Mouse (Mus musculus): ENCODE results near the gene Gcnt1. TPM values are rescaled to one million over a fixed set of nuclear protein-coding genes. Genes with fewer than 3 reads are reported as not detected.

The Gcnt1 gene
- polyA plus RNA-seq, 1 experiment from 2014 or later = 0.79 TPM

DNA sequence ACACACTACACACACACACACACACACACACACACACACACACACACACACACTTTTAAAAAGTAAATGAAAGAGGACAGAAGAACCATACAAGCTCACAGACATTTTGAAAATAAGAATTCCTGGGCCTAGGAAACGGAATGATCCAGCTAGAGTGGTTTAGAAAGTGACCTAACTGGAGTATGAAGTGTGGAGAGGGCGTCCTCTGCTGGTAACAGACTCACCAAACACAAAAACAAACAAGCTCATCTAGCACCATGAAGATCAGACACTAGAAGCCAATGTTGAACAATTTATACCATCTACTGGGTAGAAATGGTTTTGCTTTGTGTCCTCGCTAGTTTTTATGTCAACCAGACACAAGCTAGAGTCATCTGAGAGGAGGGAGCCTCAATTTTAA is 7.9 kb downstream of the Gcnt1 start:
- no peaks in the 10 kb centered on the region for H3K36me3 ChIP-seq
- no peaks in the 10 kb centered on the region for H3K4me1 ChIP-seq
- 42% methylated on average over 3 of the region's 3 CpGs for WGBS
- no peak overlapping the region for H3K9ac ChIP-seq (replicated peaks)
- H3K9me3 ChIP-seq = no peaks in the 10 kb centered on the region
- no peak for ATAC-seq (replicated peaks)
- H3K4me3 ChIP-seq = no peak overlapping the region
- H3K27ac ChIP-seq (replicated peaks) = no peak overlapping the region
- H3K27me3 ChIP-seq = no peaks in the 10 kb centered on the region
- H3K4me2 ChIP-seq (replicated peaks) = no peak overlapping the region

DNA sequence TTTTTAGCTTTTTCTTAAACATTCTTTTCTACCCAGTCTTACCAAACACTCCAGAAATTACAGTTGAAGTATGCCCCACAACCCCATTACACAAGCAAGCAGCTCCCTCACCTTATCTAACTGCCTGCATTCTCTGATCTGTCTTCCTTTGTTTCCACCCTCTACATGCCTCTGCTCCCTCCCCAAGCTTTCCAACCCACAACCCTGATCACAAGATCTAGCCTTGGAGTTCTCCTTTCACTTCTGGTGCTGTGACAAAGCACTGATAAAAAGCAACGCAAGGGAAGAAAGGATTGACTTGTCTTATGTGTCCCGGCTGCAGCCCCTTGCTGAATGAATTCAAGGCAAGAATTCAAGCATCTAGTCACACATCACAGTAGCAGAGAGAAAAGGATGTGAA is 11.5 kb downstream of the Gcnt1 start:
- no peak overlapping the region for H3K4me3 ChIP-seq
- H3K9ac ChIP-seq (replicated peaks) = no peak overlapping the region
- H3K27ac ChIP-seq (replicated peaks) = no peak overlapping the region
- H3K27me3 ChIP-seq = peaks cover 8% of the 10 kb centered on the region; the same call in 1 of the 2 replicates
- H3K4me2 ChIP-seq (replicated peaks) = no peak overlapping the region
- 88% methylated on average over 2 of the region's 2 CpGs for WGBS
- no peaks in the 10 kb centered on the region for H3K36me3 ChIP-seq
- no peaks in the 10 kb centered on the region for H3K9me3 ChIP-seq
- ATAC-seq (replicated peaks) = no peak
- peaks cover 4% of the 10 kb centered on the region for H3K4me1 ChIP-seq

DNA sequence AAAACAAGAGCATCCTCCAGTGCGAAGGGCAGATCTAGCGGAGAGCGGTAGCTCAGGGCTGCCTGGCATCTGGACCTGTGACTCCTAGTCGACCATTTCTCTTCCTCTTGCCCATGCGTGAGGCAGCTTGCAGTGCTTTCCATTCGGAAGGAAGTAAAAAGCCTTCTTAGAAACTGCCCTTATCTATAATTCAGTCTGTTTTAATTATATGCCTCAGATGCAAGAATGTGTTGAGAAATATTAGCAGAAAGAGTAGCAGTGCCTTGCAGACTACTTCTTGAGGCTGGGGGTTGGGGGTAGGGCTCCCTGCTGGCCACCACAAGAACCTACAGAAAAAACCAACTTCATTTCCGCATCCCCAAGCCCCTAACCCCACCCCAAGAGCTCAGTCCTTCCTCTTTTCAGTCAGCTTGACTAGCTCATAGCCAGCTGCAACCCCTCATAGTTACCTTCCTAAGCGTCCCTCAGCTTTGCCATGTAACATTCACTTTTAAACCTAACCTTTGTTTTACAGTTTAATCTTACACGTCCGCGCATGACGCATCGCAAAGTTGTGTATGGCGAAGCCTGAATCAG is 13.2 kb downstream of the Gcnt1 start:
- H3K4me3 ChIP-seq = no peak overlapping the region
- no peak overlapping the region for H3K27ac ChIP-seq (replicated peaks)
- no peak overlapping the region for H3K9ac ChIP-seq (replicated peaks)
- no peak for ATAC-seq (replicated peaks)
- WGBS = 85% methylated on average over 14 of the region's 14 CpGs
- no peak overlapping the region for H3K4me2 ChIP-seq (replicated peaks)
- peaks cover 8% of the 10 kb centered on the region for H3K4me1 ChIP-seq
- peaks cover 9% of the 10 kb centered on the region; the same call in 1 of the 2 replicates for H3K27me3 ChIP-seq
- no peaks in the 10 kb centered on the region for H3K9me3 ChIP-seq
- H3K36me3 ChIP-seq = no peaks in the 10 kb centered on the region

GRCm38 (mm10) chr19:17357391-17357790 is 15.3 kb downstream of the Gcnt1 start:
- Histone ChIP-seq H3K27ac (replicated peaks) (no peak overlapping the region), H3K9ac (replicated peaks) (no peak overlapping the region), H3K27me3 (peaks cover 9% of the 10 kb centered on the region; the same call in 1 of the 2 replicates), H3K4me2 (replicated peaks) (no peak overlapping the region), H3K4me1 (peaks cover 8% of the 10 kb centered on the region), H3K36me3 (no peaks in the 10 kb centered on the region), H3K4me3 (no peak overlapping the region), H3K9me3 (no peaks in the 10 kb centered on the region)
- WGBS = 51% methylated on average over 3 of the region's 3 CpGs
- ATAC-seq (replicated peaks) = no peak

DNA sequence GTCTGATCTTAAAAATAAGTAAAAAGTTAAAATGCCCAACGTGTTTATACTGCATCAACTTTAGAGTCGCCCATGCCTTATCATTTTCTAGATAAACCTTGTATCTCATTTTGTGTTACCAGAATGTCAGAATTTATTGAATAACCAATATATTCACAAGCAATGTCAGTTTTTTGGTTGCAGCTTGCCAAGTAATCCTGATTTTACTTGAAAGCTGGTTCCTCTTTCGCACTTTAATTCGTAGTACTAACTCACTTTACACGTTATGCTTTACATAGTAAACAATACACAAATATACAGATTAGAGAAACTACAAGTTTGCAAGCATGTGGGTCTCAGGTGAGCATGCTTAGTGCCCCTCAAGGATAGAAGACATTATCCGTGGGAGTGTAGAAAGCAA is 15.7 kb downstream of the Gcnt1 start:
- WGBS = 66% methylated on average over 6 of the region's 6 CpGs
- Histone ChIP-seq H3K36me3 (no peaks in the 10 kb centered on the region), H3K9me3 (no peaks in the 10 kb centered on the region), H3K27ac (replicated peaks) (no peak overlapping the region), H3K4me1 (peaks cover 8% of the 10 kb centered on the region), H3K4me3 (no peak overlapping the region), H3K4me2 (replicated peaks) (no peak overlapping the region), H3K9ac (replicated peaks) (no peak overlapping the region), H3K27me3 (peaks cover 9% of the 10 kb centered on the region; the same call in 1 of the 2 replicates)
- ATAC-seq (replicated peaks) = no peak

GRCm38 (mm10) chr19:17355950-17356867 is 16.4 kb downstream of the Gcnt1 start:
- WGBS = 2% methylated on average over 50 of the region's 50 CpGs
- Histone ChIP-seq H3K4me3 (peak overlapping the region; percentile 34), H3K9me3 (no peaks in the 10 kb centered on the region), H3K36me3 (no peaks in the 10 kb centered on the region), H3K4me1 (peaks cover 8% of the 10 kb centered on the region), H3K4me2 (replicated peaks) (peak overlapping the region; percentile 71), H3K27ac (replicated peaks) (no peak overlapping the region), H3K9ac (replicated peaks) (no peak overlapping the region), H3K27me3 (peaks cover 9% of the 10 kb centered on the region; the same call in 1 of the 2 replicates)
- ATAC-seq (replicated peaks) = peak; percentile 60; the same call in 1 of the 2 replicates

DNA sequence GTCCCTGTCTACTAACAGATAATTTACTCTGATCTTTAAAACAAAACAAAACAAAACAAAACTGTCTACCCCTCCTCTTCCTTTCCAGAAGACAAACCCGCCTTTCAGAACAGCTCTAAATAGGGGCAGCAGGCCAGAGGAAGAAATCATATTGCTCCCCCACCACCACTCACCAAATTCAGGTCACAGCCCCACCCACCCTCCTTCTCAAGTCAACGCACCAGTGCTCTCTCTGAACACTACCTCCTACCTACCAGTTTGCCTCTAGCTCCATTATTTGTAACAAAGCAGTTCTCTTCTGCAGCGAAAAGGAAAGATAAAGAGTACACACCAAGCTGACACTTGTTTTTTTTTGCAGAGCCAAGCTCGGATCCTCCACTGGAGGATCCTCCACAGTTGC is 17.3 kb downstream of the Gcnt1 start:
- peaks cover 8% of the 10 kb centered on the region for H3K4me1 ChIP-seq
- no peak overlapping the region for H3K9ac ChIP-seq (replicated peaks)
- peaks cover 9% of the 10 kb centered on the region; the same call in 1 of the 2 replicates for H3K27me3 ChIP-seq
- no peaks in the 10 kb centered on the region for H3K36me3 ChIP-seq
- 31% methylated on average over 4 of the region's 4 CpGs for WGBS
- H3K27ac ChIP-seq (replicated peaks) = no peak overlapping the region
- no peaks in the 10 kb centered on the region for H3K9me3 ChIP-seq
- no peak for ATAC-seq (replicated peaks)
- no peak overlapping the region for H3K4me2 ChIP-seq (replicated peaks)
- H3K4me3 ChIP-seq = no peak overlapping the region

- Histone ChIP-seq H3K9ac (replicated peaks) (no peak overlapping the region), H3K4me1 (peaks cover 8% of the 10 kb centered on the region), H3K27me3 (peaks cover 9% of the 10 kb centered on the region; the same call in 1 of the 2 replicates), H3K4me2 (replicated peaks) (no peak overlapping the region), H3K4me3 (no peak overlapping the region), H3K27ac (replicated peaks) (no peak overlapping the region), H3K9me3 (no peaks in the 10 kb centered on the region), H3K36me3 (no peaks in the 10 kb centered on the region)
- ATAC-seq (replicated peaks) = no peak
- 78% methylated on average over 4 of the region's 4 CpGs for WGBS
Observed at GRCm38 (mm10) chr19:17354797-17355196, 17.8 kb downstream of the Gcnt1 start.

GRCm38 (mm10) chr19:17354362-17354761 is 18.3 kb downstream of the Gcnt1 start:
- H3K9ac ChIP-seq (replicated peaks) = no peak overlapping the region
- peaks cover 8% of the 10 kb centered on the region for H3K4me1 ChIP-seq
- no peaks in the 10 kb centered on the region for H3K9me3 ChIP-seq
- 84% methylated on average over 4 of the region's 4 CpGs for WGBS
- H3K36me3 ChIP-seq = no peaks in the 10 kb centered on the region
- peaks cover 9% of the 10 kb centered on the region; the same call in 1 of the 2 replicates for H3K27me3 ChIP-seq
- H3K4me2 ChIP-seq (replicated peaks) = no peak overlapping the region
- H3K27ac ChIP-seq (replicated peaks) = no peak overlapping the region
- H3K4me3 ChIP-seq = no peak overlapping the region
- ATAC-seq (replicated peaks) = no peak

- ATAC-seq (replicated peaks) = no peak
- no peak overlapping the region for H3K27ac ChIP-seq (replicated peaks)
- no peak overlapping the region for H3K4me3 ChIP-seq
- H3K36me3 ChIP-seq = no peaks in the 10 kb centered on the region
- H3K4me2 ChIP-seq (replicated peaks) = no peak overlapping the region
- WGBS = 65% methylated on average over 8 of the region's 8 CpGs
- no peaks in the 10 kb centered on the region for H3K9me3 ChIP-seq
- H3K9ac ChIP-seq (replicated peaks) = no peak overlapping the region
- H3K4me1 ChIP-seq = peaks cover 8% of the 10 kb centered on the region
- H3K27me3 ChIP-seq = peaks cover 9% of the 10 kb centered on the region; the same call in 1 of the 2 replicates
Observed at GRCm38 (mm10) chr19:17353727-17354126, 18.9 kb downstream of the Gcnt1 start.

DNA sequence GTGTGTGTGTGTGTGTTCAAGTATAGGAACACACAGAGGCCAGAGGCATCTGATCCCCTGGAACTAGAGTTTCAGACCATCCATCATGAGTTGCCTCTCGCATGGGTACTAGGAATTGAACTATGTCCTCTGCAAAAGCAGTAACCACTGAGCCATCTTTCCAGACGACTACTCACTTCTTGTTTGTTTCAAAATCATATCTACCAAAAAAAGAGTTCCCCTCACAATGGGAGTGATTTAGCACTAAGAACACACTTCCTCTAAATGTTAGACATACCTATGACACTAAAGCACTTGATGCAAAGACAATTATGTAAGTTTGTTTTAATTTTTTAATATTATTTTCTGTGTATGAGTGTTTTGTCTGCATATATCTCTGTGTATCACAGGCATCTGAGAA is 24.8 kb downstream of the Gcnt1 start:
- no peak for ATAC-seq (replicated peaks)
- no peak overlapping the region for H3K9ac ChIP-seq (replicated peaks)
- no peaks in the 10 kb centered on the region for H3K4me1 ChIP-seq
- no peak overlapping the region for H3K4me3 ChIP-seq
- H3K36me3 ChIP-seq = no peaks in the 10 kb centered on the region
- WGBS = 96% methylated on average over 2 of the region's 2 CpGs
- no peak overlapping the region for H3K4me2 ChIP-seq (replicated peaks)
- no peaks in the 10 kb centered on the region for H3K27me3 ChIP-seq
- H3K9me3 ChIP-seq = no peaks in the 10 kb centered on the region
- no peak overlapping the region for H3K27ac ChIP-seq (replicated peaks)

DNA sequence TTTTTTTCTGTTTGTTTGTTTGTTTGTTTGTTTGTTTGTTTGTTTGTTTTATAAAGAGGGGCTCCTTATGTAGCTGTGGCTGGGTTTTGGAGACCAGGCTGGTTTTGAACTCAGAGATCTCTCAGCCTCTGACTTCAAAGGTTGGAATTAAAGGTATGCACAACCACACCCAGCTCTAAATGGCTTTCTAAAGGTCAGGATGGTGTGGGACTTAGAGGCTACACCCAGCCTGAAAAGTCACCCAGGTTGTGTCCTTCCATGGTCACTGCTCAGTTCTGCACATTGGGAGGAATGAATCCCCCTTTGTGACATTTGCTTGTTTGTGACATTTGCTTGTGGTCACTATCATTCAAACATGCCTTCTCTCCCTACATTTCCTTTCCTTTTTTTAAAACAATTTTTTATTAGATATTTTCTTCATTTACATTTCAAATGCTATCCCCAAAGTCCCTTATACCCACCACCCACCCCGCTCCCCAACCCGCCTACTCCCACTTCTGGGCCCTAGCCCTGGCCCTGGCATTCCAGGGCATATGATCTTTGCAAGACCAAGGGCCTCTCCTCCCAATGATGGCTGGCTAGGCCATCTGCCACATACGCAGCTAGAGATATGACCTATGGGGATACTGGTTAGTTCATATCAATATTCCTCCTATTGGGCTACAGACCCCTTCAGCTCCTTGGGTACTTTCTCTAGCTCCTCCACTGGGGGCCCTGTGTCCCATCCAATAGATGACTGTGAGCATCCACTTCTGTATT is 25.7 kb downstream of the Gcnt1 start:
- H3K27ac ChIP-seq (replicated peaks) = no peak overlapping the region
- H3K9ac ChIP-seq (replicated peaks) = no peak overlapping the region
- no peaks in the 10 kb centered on the region for H3K4me1 ChIP-seq
- no peaks in the 10 kb centered on the region for H3K9me3 ChIP-seq
- 88% methylated on average over 3 of the region's 3 CpGs for WGBS
- H3K36me3 ChIP-seq = no peaks in the 10 kb centered on the region
- ATAC-seq (replicated peaks) = no peak
- no peaks in the 10 kb centered on the region for H3K27me3 ChIP-seq
- H3K4me3 ChIP-seq = no peak overlapping the region
- no peak overlapping the region for H3K4me2 ChIP-seq (replicated peaks)
